Mouse (Mus musculus) small intestine, adult 2 months (tissue): ENCODE results near the gene Cdk14. TPM values are rescaled to one million over a fixed set of nuclear protein-coding genes. Genes with fewer than 3 reads are reported as not detected.

Source experiments
- H3K27ac ChIP-seq: fragments of 200-500 bp; 2 replicates; pipeline ENCODE4 v1.5.1; 2012; ENCODE audit warnings: low read depth, low read length, control low read depth, inconsistent platforms; ENCODE audit not compliant: insufficient read depth
- H3K27me3 ChIP-seq: fragments of 200-500 bp; 2 replicates; pipeline ENCODE4 v1.6.1; 2012; ENCODE audit warnings: mild to moderate bottlenecking, moderate library complexity, low read length, inconsistent platforms; ENCODE audit not compliant: control insufficient read depth, insufficient read depth
- H3K36me3 ChIP-seq: fragments of 200-500 bp; 2 replicates; pipeline ENCODE4 v1.6.1; 2012; ENCODE audit warnings: mild to moderate bottlenecking, low read length, control low read depth, inconsistent platforms; ENCODE audit not compliant: control insufficient read depth, insufficient read depth
- H3K4me1 ChIP-seq: fragments of 200-500 bp; 2 replicates; pipeline ENCODE4 v1.6.1; 2012; ENCODE audit warnings: low read length, inconsistent platforms, mixed read lengths; ENCODE audit not compliant: control insufficient read depth, insufficient read depth, insufficient read length
- H3K4me3 ChIP-seq: fragments of 200-500 bp; 2 replicates; pipeline ENCODE4 v1.5.1; 2012; ENCODE audit warnings: low read depth, mild to moderate bottlenecking, control low read depth, inconsistent platforms, low read length, moderate library complexity
- CTCF ChIP-seq: fragments of 200-500 bp; IDR thresholded peaks from 2 replicates; pipeline ENCODE4 v1.5.1; 2012; ENCODE audit warnings: low read depth, mild to moderate bottlenecking, control low read depth, inconsistent platforms, low read length, moderate library complexity, mixed read lengths; ENCODE audit not compliant: insufficient replicate concordance, insufficient read length; ENCODE audit errors: extremely low read depth
- POLR2A ChIP-seq: fragments of 200-500 bp; IDR thresholded peaks from 2 replicates; pipeline ENCODE4 v1.6.1; 2012; ENCODE audit warnings: low read depth, mild to moderate bottlenecking, control low read depth, inconsistent platforms, low read length, moderate library complexity
- WGBS: fragments of 180-500 bp; shearing (Covaris S2); methylation state at CpG from one replicate; pipeline ENCODE4 v1.1.7; 2018; 5-methylcytosine and 5-hydroxymethylcytosine counted together
- polyA plus RNA-seq: library from polyadenylated mRNA; depleted of rRNA; stranded (reverse); fragments of >200 nt; gene quantifications from 2 replicates; pipeline ENCODE4 v1.2.3, GENCODE M21; 2012

Cdk14 gene
- polyA plus RNA-seq, 1 experiment = 0.37 TPM

- no peaks in the 10 kb centered on the region for H3K4me1 ChIP-seq
- no peaks in the 10 kb centered on the region for H3K36me3 ChIP-seq
- no peaks in the 10 kb centered on the region for H3K27me3 ChIP-seq
- WGBS = 43% methylated on average over 1 of the region's 1 CpGs
- H3K4me3 ChIP-seq = no peak overlapping the region
- TF ChIP-seq POLR2A (no peak), CTCF (no peak)
- no peak overlapping the region for H3K27ac ChIP-seq
Measured at GRCm38 (mm10) chr5:5159521-5159920, 260.6 kb downstream of the Cdk14 start.

GRCm38 (mm10) chr5:5139855-5140254 is 280.3 kb downstream of the Cdk14 start:
- no peak for TF ChIP-seq POLR2A
- TF ChIP-seq CTCF = no peak
- 75% methylated on average over 5 of the region's 5 CpGs for WGBS

DNA sequence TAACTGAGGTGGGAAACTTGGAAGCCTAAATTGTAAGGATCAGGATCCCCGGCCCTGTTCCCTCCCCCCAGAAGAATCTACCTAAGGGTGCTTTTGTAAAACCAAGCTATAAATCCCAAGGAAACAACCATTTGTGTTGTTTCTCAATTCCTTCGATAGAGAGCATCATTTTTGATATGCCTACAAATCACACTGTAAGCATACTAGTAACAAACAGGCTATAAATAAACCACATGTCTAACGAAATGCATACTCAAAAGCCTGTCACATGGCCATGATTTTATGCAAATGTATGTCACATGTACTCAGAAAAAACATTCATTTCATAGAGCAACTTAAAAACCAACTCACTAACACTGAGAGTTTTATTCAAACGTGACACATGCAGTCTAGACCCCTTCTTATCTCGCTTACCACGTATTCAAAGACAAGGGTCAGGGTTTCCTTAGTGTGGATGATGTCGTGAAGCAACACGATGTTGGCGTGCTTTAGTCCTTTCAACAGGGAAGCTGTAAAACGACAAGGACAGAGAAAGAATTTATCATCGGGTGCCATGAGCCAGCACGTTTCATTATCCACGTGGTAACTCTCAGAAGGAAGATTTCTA is 285.1 kb downstream of the Cdk14 start:
- no peak overlapping the region for H3K27ac ChIP-seq
- no peaks in the 10 kb centered on the region for H3K36me3 ChIP-seq
- H3K4me3 ChIP-seq = no peak overlapping the region
- H3K4me1 ChIP-seq = no peaks in the 10 kb centered on the region
- H3K27me3 ChIP-seq = no peaks in the 10 kb centered on the region
- WGBS = 59% methylated on average over 13 of the region's 13 CpGs
- TF ChIP-seq CTCF (no peak), POLR2A (no peak)

More at GRCm38 (mm10) chr5:5139855-5140254, 280.3 kb downstream of the Cdk14 start:
- no peaks in the 10 kb centered on the region for H3K36me3 ChIP-seq
- no peak overlapping the region for H3K27ac ChIP-seq
- H3K4me1 ChIP-seq = no peaks in the 10 kb centered on the region
- no peaks in the 10 kb centered on the region for H3K27me3 ChIP-seq
- no peak overlapping the region for H3K4me3 ChIP-seq

DNA sequence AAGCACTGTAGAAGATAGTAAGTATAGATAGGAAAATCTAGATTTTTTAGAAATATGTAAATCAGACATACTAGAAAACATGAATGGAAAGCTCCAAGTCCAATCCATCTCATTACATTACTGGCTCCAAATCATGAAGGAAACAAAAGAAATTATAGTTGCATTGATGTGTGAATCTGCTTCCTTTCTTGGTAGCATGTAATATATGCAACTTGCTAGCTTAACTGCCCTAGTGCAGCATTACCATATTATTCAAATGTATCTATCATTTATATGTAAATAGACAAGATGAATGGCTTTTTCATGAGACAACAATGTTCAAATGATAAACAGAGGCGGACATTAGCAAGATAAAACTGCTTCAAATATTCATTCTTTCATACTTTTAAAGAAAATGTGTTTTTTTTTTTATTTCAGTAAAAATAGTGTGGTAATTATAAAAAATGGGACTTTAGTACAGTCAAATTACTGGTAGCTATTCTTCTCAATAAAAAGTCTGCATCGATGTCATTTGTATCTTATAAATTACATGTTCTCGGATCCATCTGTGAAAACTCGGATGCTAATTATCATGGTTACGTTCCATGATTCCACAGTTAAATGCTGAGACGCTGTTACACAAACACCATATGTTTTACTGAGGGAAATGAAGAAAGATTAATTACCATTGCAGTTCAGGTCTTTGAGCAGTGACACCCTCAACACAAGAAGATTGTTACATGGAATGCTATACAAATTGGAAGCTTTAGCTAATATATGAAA is 285.8 kb downstream of the Cdk14 start:
- H3K4me1 ChIP-seq = no peaks in the 10 kb centered on the region
- WGBS = 89% methylated on average over 6 of the region's 6 CpGs
- no peak overlapping the region for H3K4me3 ChIP-seq
- H3K27ac ChIP-seq = no peak overlapping the region
- H3K27me3 ChIP-seq = no peaks in the 10 kb centered on the region
- TF ChIP-seq CTCF = no peak
- no peak for TF ChIP-seq POLR2A
- no peaks in the 10 kb centered on the region for H3K36me3 ChIP-seq

GRCm38 (mm10) chr5:5128852-5129251 is 291.3 kb downstream of the Cdk14 start:
- Histone ChIP-seq H3K27ac (no peak overlapping the region), H3K4me3 (no peak overlapping the region), H3K36me3 (no peaks in the 10 kb centered on the region), H3K27me3 (no peaks in the 10 kb centered on the region), H3K4me1 (no peaks in the 10 kb centered on the region)
- WGBS = 57% methylated on average over 1 of the region's 1 CpGs
- TF ChIP-seq POLR2A (no peak), CTCF (no peak)

- no peaks in the 10 kb centered on the region for H3K27me3 ChIP-seq
- no peak overlapping the region for H3K27ac ChIP-seq
- WGBS = 51% methylated on average over 4 of the region's 4 CpGs
- no peak overlapping the region for H3K4me3 ChIP-seq
- no peaks in the 10 kb centered on the region for H3K36me3 ChIP-seq
- TF ChIP-seq CTCF (no peak), POLR2A (no peak)
- H3K4me1 ChIP-seq = no peaks in the 10 kb centered on the region
Measured at GRCm38 (mm10) chr5:5124645-5125044, 295.5 kb downstream of the Cdk14 start.

- TF ChIP-seq POLR2A (no peak), CTCF (no peak)
- Histone ChIP-seq H3K4me1 (no peaks in the 10 kb centered on the region), H3K27ac (no peak overlapping the region), H3K27me3 (no peaks in the 10 kb centered on the region), H3K36me3 (no peaks in the 10 kb centered on the region), H3K4me3 (no peak overlapping the region)
- 24% methylated on average over 5 of the region's 5 CpGs for WGBS
Measured at GRCm38 (mm10) chr5:5116775-5117522, 303.2 kb downstream of the Cdk14 start.
